ENCODE assay signal across 29 mouse cellular contexts in the genomic region with DNA sequence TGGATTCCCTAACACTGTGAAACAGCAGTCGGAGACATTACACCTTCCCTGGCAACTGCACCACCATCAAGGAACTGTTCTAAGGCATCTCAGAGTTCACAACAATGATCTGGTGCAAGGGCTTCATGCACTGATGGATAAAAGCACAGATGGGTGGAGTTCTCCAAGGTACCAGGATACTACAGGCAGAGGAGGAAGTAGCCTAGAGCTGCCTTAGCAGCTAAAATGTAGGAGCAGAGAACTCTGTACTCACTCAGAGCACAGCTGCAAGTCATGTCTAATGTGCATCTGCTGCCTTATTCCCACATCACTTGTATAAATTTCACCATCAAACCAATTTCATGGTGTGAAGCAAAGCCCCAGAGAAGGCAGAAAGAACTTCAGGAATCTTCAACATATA. TPM values are rescaled to one million over a fixed set of nuclear protein-coding genes. Genes with fewer than 3 reads are reported as not detected.
DNase-seq lines count a peak whose midpoint lies in the region; ATAC-seq and TF ChIP-seq lines count a peak whose summit lies in the region.
"Had no signal": no experiment of that assay in that cellular context is flagged by ENCODE, and none has a peak within 500 bp of the region (broad histone marks: within the 10 kb centered on the region; RNA-seq: fewer than 3 reads in every experiment).

No protein-coding gene starts in this region.

- intact Hi-C loops in heart, adult 2 months (cut with DNase I): no loop called here

- TF ChIP-seq EP300 in heart, adult 2 months (IDR thresholded peaks at IDR 0.05; ENCODE audit: insufficient read depth, low read depth, low read length): no peak

- H3K36me3 ChIP-seq in embryonic facial prominence, embryonic 14.5 days (ENCODE audit: control insufficient read depth, insufficient read depth, low read length): peaks cover 5% of the 10 kb centered on the region
- H3K36me3 ChIP-seq in embryonic facial prominence, embryonic 10.5 days (replicated peaks): peaks cover 22% of the 10 kb centered on the region
- peaks cover 7% of the 10 kb centered on the region for H3K36me3 ChIP-seq in limb, embryonic 14.5 days (ENCODE audit: control insufficient read depth, insufficient read depth, low read length)
- no peaks in the 10 kb centered on the region for H3K36me3 ChIP-seq in heart, adult 2 months (ENCODE audit: control insufficient read depth, insufficient read depth, low read length)

- no peak overlapping the region for H3K4me2 ChIP-seq in embryonic facial prominence, embryonic 14.5 days (ENCODE audit: low read depth, low read length)
- no peak overlapping the region for H3K4me2 ChIP-seq in limb, embryonic 14.5 days (replicated peaks; ENCODE audit: low read depth, low read length, severe bottlenecking)
- H3K4me2 ChIP-seq: embryonic facial prominence, embryonic 13.5 days; forebrain, embryonic 13.5 days; hindbrain, embryonic 12.5 days had no signal

- no peaks in the 10 kb centered on the region for H3K9me3 ChIP-seq in embryonic facial prominence, embryonic 14.5 days (ENCODE audit: control insufficient read depth, low read length)
- no peaks in the 10 kb centered on the region for H3K9me3 ChIP-seq in embryonic facial prominence, embryonic 10.5 days
- H3K9me3 ChIP-seq in limb, embryonic 14.5 days (ENCODE audit: control insufficient read depth, low read length): no peaks in the 10 kb centered on the region
- H3K9me3 ChIP-seq: embryonic facial prominence, embryonic 13.5 days; forebrain, embryonic 13.5 days; heart, embryonic 10.5 days; hindbrain, embryonic 12.5 days had no signal

- 100% methylated on average over 1 of the region's 1 CpGs for WGBS in embryonic facial prominence, embryonic 14.5 days
- WGBS in embryonic facial prominence, embryonic 10.5 days: 96% methylated on average over 1 of the region's 1 CpGs
- WGBS in limb, embryonic 14.5 days: 100% methylated on average over 1 of the region's 1 CpGs
- WGBS in heart, adult 2 months: 91% methylated on average over 1 of the region's 1 CpGs

- TF ChIP-seq CTCF in layer of hippocampus, adult 2 months (conservative IDR thresholded peaks at IDR 0.05): no peak
- TF ChIP-seq CTCF in heart, adult 2 months (IDR thresholded peaks at IDR 0.05): no peak

- no peaks in the 10 kb centered on the region for H3K4me1 ChIP-seq in embryonic facial prominence, embryonic 14.5 days (ENCODE audit: control insufficient read depth, insufficient read depth, low read length)
- H3K4me1 ChIP-seq in embryonic facial prominence, embryonic 10.5 days: no peaks in the 10 kb centered on the region
- H3K4me1 ChIP-seq in limb, embryonic 14.5 days (ENCODE audit: control insufficient read depth, insufficient read depth, low read length): no peaks in the 10 kb centered on the region
- H3K4me1 ChIP-seq in heart, adult 2 months (ENCODE audit: control insufficient read depth, insufficient read depth, low read length): peaks cover 5% of the 10 kb centered on the region; the same call in 1 of the 2 replicates

- no peak overlapping the region for H3K4me3 ChIP-seq in embryonic facial prominence, embryonic 14.5 days (ENCODE audit: low read depth, low read length)
- no peak overlapping the region for H3K4me3 ChIP-seq in embryonic facial prominence, embryonic 10.5 days
- H3K4me3 ChIP-seq in layer of hippocampus, adult 2 months: no peak overlapping the region
- H3K4me3 ChIP-seq in limb, embryonic 14.5 days (replicated peaks; ENCODE audit: low read length): no peak overlapping the region
- no peak overlapping the region for H3K4me3 ChIP-seq in heart, adult 2 months
- H3K4me3 ChIP-seq: embryonic facial prominence, embryonic 13.5 days; forebrain, embryonic 13.5 days; gastrocnemius, adult 2 months; heart, embryonic 10.5 days; hindbrain, embryonic 12.5 days had no signal

- TF ChIP-seq POLR2A in limb, embryonic 14.5 days (IDR thresholded peaks at IDR 0.05; ENCODE audit: borderline replicate concordance, extremely low read depth, insufficient read depth, insufficient read length): no peak
- no peak for TF ChIP-seq POLR2A in heart, adult 2 months (IDR thresholded peaks at IDR 0.05; ENCODE audit: insufficient read depth, low read depth, low read length)

- peak; percentile 57; the same call in 1 of the 2 replicates for ATAC-seq in embryonic facial prominence, embryonic 14.5 days (ENCODE audit: low read depth)
- ATAC-seq in limb, embryonic 14.5 days (ENCODE audit: low FRiP score, low read depth): peak; percentile 70
- ATAC-seq: hindbrain, postnatal 0 days had no signal

- no peak overlapping the region for H3K27ac ChIP-seq in embryonic facial prominence, embryonic 14.5 days (replicated peaks; ENCODE audit: low read depth, low read length)
- no peak overlapping the region for H3K27ac ChIP-seq in embryonic facial prominence, embryonic 10.5 days (replicated peaks)
- H3K27ac ChIP-seq in layer of hippocampus, adult 2 months: 0 out of 2 replicates have a peak overlapping the region, but pooled peaks have one; percentile 24
- no peak overlapping the region for H3K27ac ChIP-seq in limb, embryonic 14.5 days (replicated peaks; ENCODE audit: low read depth, low read length)
- H3K27ac ChIP-seq in heart, adult 2 months: no peak overlapping the region
- H3K27ac ChIP-seq: embryonic facial prominence, embryonic 13.5 days; forebrain, embryonic 13.5 days; gastrocnemius, adult 2 months; heart, embryonic 10.5 days; hindbrain, embryonic 12.5 days; hindbrain, postnatal 0 days had no signal

- no peak overlapping the region for H3K9ac ChIP-seq in embryonic facial prominence, embryonic 14.5 days (ENCODE audit: low read depth, low read length)
- H3K9ac ChIP-seq in limb, embryonic 14.5 days (ENCODE audit: low read depth, low read length, severe bottlenecking): no peak overlapping the region
- no peak overlapping the region for H3K9ac ChIP-seq in heart, adult 2 months (ENCODE audit: low read depth, low read length)
- H3K9ac ChIP-seq: embryonic facial prominence, embryonic 13.5 days; forebrain, embryonic 13.5 days; hindbrain, embryonic 12.5 days had no signal

- no peaks in the 10 kb centered on the region for H3K27me3 ChIP-seq in embryonic facial prominence, embryonic 14.5 days (replicated peaks; ENCODE audit: control insufficient read depth, insufficient read depth, low read length)
- H3K27me3 ChIP-seq in embryonic facial prominence, embryonic 10.5 days (replicated peaks; ENCODE audit: low read depth, poor library complexity, severe bottlenecking): no peaks in the 10 kb centered on the region
- H3K27me3 ChIP-seq in limb, embryonic 14.5 days (ENCODE audit: control insufficient read depth, insufficient read depth, low read length): no peaks in the 10 kb centered on the region
- H3K27me3 ChIP-seq in heart, adult 2 months (ENCODE audit: control insufficient read depth, insufficient read depth, low read length): no peaks in the 10 kb centered on the region
- H3K27me3 ChIP-seq: embryonic facial prominence, embryonic 13.5 days; forebrain, embryonic 13.5 days; hindbrain, embryonic 12.5 days had no signal

- H3K79me2 ChIP-seq in heart, adult 2 months (replicated peaks; ENCODE audit: control insufficient read depth, insufficient read depth, low read length): peaks cover 10% of the 10 kb centered on the region

- DNase-seq in embryonic facial prominence, embryonic 14.5 days (ENCODE audit: low spot score): peak; percentile 23
- no peak for DNase-seq in embryonic facial prominence, embryonic 10.5 days (ENCODE audit: low spot score)
- no peak for DNase-seq in layer of hippocampus, adult 2 months (ENCODE audit: low spot score in 2 of 2)
- DNase-seq in layer of hippocampus, adult 9-10 months (ENCODE audit: low spot score): no peak
- DNase-seq in MEL-GATA-1-ER (ENCODE audit: extremely low read depth, low read depth): peak; percentile 6
- DNase-seq in limb, embryonic 14.5 days (ENCODE audit: low spot score): peak; percentile 10
- DNase-seq in gastrocnemius, adult 18-20 months (ENCODE audit: low spot score): no peak
- no peak for DNase-seq in heart, adult 2 months
- DNase-seq: adrenal gland, postnatal 10 days; cerebellum, adult 11 months; cerebellum, adult 8-10 months; cerebellum, postnatal 14 days; gastrocnemius, adult 2 months; gastrocnemius, postnatal 25 days; heart, adult 11 months; heart, postnatal 10 days; heart, postnatal 4 days had no signal

RNA-seq across cellular contexts. Expression of gene Zfp292, which starts 38.9 kb away (rescaled TPM):
- 21.7 and 23.2 TPM in 2 replicates for polyA plus RNA-seq in embryonic facial prominence, embryonic 14.5 days (2014; fragmentation: Nextera tagmentation; extraction: Ambion mirVana)
- 24.7 and 25.0 TPM in 2 replicates for polyA plus RNA-seq in embryonic facial prominence, embryonic 10.5 days (2016; fragmentation: Nextera tagmentation; extraction: Ambion mirVana)
- 10 to 100 TPM; 26.8 to 27.3 TPM for total RNA-seq in layer of hippocampus, adult 2 months (2021)
- 10.3 and 11.9 TPM in 2 replicates for polyA plus RNA-seq in limb, embryonic 14.5 days (2012; rRNA removed)
- polyA plus RNA-seq in limb, embryonic 14.5 days (2014; fragmentation: Nextera tagmentation; extraction: Ambion mirVana): 23.2 and 27.3 TPM in 2 replicates
- total RNA-seq in gastrocnemius, adult 18-20 months (2021): 1 to 10 TPM; 7.3 to 8.7 TPM
- 10 to 100 TPM; 14.0 to 15.7 TPM for total RNA-seq in heart, adult 2 months (2021)
- 1.7 and 3.9 TPM in 2 replicates for polyA plus RNA-seq in heart, adult 2 months (2012; rRNA removed)

RNA-seq across cellular contexts. Expression of gene Cga, which starts 49.7 kb away (rescaled TPM):
- 5.6 and 6.1 TPM in 2 replicates for polyA plus RNA-seq in embryonic facial prominence, embryonic 14.5 days (2014; fragmentation: Nextera tagmentation; extraction: Ambion mirVana)
- polyA plus RNA-seq in embryonic facial prominence, embryonic 10.5 days (2016; fragmentation: Nextera tagmentation; extraction: Ambion mirVana): 2.4 and 2.8 TPM in 2 replicates
- total RNA-seq in layer of hippocampus, adult 2 months (2021): not detected
- polyA plus RNA-seq in limb, embryonic 14.5 days (2012; rRNA removed): not detected in 2 replicates
- not detected in 2 replicates for polyA plus RNA-seq in limb, embryonic 14.5 days (2014; fragmentation: Nextera tagmentation; extraction: Ambion mirVana)
- not detected for total RNA-seq in gastrocnemius, adult 18-20 months (2021)
- not detected for total RNA-seq in heart, adult 2 months (2021)
- polyA plus RNA-seq in heart, adult 2 months (2012; rRNA removed): not detected in 2 replicates
- total RNA-seq: adrenal gland, postnatal 10 days; adrenal gland, postnatal 4 days; gastrocnemius, adult 2 months; gastrocnemius, postnatal 25 days; heart, postnatal 10 days; heart, postnatal 4 days; hindbrain, postnatal 0 days had no signal
- polyA plus RNA-seq: brain, embryonic 14.5 days; C2C12; cortical plate, adult 2 months; forebrain, embryonic 13.5 days; frontal cortex, adult 2 months; heart, embryonic 10.5 days; heart, embryonic 14.5 days; hindbrain, postnatal 0 days; intestine, embryonic 14.5 days had no signal

Comparison
In these comparisons a context has a peak if more than half of its experiments do, and no peak if none do; other contexts are left out.
1. DNase-seq: peak in embryonic facial prominence, embryonic 14.5 days (single experiment), MEL-GATA-1-ER (single experiment) and limb, embryonic 14.5 days (single experiment); none in embryonic facial prominence, embryonic 10.5 days (single experiment), layer of hippocampus, adult 2 months (0 of 2), layer of hippocampus, adult 9-10 months (single experiment), gastrocnemius, adult 18-20 months (single experiment) and heart, adult 2 months (0 of 2).